Mouse (Mus musculus) myocyte (in vitro differentiated cells): Measurements from ENCODE around the gene Dnah3.

Source experiments
- CEBPB ChIP-seq: IDR thresholded peaks from 2 replicates; pipeline ENCODE4 v1.6.1; 2011; ENCODE audit warnings: mild to moderate bottlenecking, moderate library complexity; ENCODE audit not compliant: poor library complexity, insufficient read depth, severe bottlenecking
- MYOG ChIP-seq, 3 experiments: IDR thresholded peaks; one replicate each; pipeline ENCODE4 v1.6.1; 2011; ENCODE audit warnings: control low read depth in 2 of 3, low read depth in 2 of 3, mild to moderate bottlenecking in 2 of 3; ENCODE audit not compliant: insufficient read length in 2 of 3, control insufficient read depth in 1 of 3, insufficient read depth in 1 of 3
- POLR2A ChIP-seq: IDR thresholded peaks from one replicate; pipeline ENCODE4 v1.6.1; 2011; ENCODE audit warnings: low read depth, mild to moderate bottlenecking, control low read depth, moderate library complexity; ENCODE audit not compliant: insufficient read length
- POLR2AphosphoS2 ChIP-seq: IDR thresholded peaks from one replicate; pipeline ENCODE4 v1.6.1; 2011; ENCODE audit warnings: low read depth, control low read depth; ENCODE audit not compliant: insufficient read length
- USF1 ChIP-seq: IDR thresholded peaks from one replicate; pipeline ENCODE4 v1.6.1; 2011; ENCODE audit warnings: low read depth, mild to moderate bottlenecking, control low read depth, moderate library complexity

- TF ChIP-seq POLR2A (no peak), CEBPB (no peak), POLR2AphosphoS2 (no peak), USF1 (no peak), MYOG (IDR thresholded peaks at IDR 0.05; ENCODE audit: control insufficient read depth in 1 of 3, insufficient read depth in 1 of 3, insufficient read length in 2 of 3, low read depth in 2 of 3) (no peak)
These were observed 117.5 kb downstream of the Dnah3 start for GRCm38 (mm10) chr7:119977574-119977973.
